Mouse (Mus musculus): ENCODE measurements around the gene Yipf4.

GRCm38 (mm10) chr17:74526117-74526516 is 36.8 kb downstream of the Yipf4 start:
- no peak for TF ChIP-seq MEF2A (IDR thresholded peaks at IDR 0.05; ENCODE audit: borderline replicate concordance, low read depth, low read length)
- no peak for TF ChIP-seq TBP (conservative IDR thresholded peaks at IDR 0.05; ENCODE audit: low read depth, low read length)
- no peak for TF ChIP-seq CTCF (conservative IDR thresholded peaks at IDR 0.05 in 1 of 2, IDR thresholded peaks at IDR 0.05 in 1 of 2; ENCODE audit: low read depth in 2 of 2, low read length in 2 of 2)
- no peak for TF ChIP-seq ZKSCAN1 (IDR thresholded peaks at IDR 0.05; ENCODE audit: borderline replicate concordance, low read depth, low read length)
- no peak for TF ChIP-seq EP300 (IDR thresholded peaks at IDR 0.05; ENCODE audit: low read length)
- no peak for TF ChIP-seq TCF12 (IDR thresholded peaks at IDR 0.05; ENCODE audit: low read depth, low read length)
- no peak for TF ChIP-seq MAFK (IDR thresholded peaks at IDR 0.05; ENCODE audit: insufficient replicate concordance, low read length)
- no peak for TF ChIP-seq ETS1 (conservative IDR thresholded peaks at IDR 0.05; ENCODE audit: low read depth, low read length)
- TF ChIP-seq USF1 (IDR thresholded peaks at IDR 0.05; ENCODE audit: low read depth, low read length): no peak
